Mouse (Mus musculus) right cerebral cortex, postnatal 4 days (tissue): ENCODE measurements around the gene Spns1.

Experiments used
- DNase-seq: peaks from one replicate; pipeline ENCODE4 v3.0.0-alpha.2; 2022

Gene Spns1

GRCm38 (mm10) chr7:126368367-126368766 is 8.9 kb downstream of the Spns1 start:
- DNase-seq = no peak

- no peak for DNase-seq
These were observed 9.6 kb downstream of the Spns1 start for GRCm38 (mm10) chr7:126367636-126368035.

GRCm38 (mm10) chr7:126363038-126363437 is 14.2 kb downstream of the Spns1 start:
- DNase-seq = no peak

GRCm38 (mm10) chr7:126359049-126359448 is 18.2 kb downstream of the Spns1 start:
- no peak for DNase-seq

GRCm38 (mm10) chr7:126358413-126358812 is 18.8 kb downstream of the Spns1 start:
- no peak for DNase-seq

- no peak for DNase-seq
These were observed 19.4 kb downstream of the Spns1 start for GRCm38 (mm10) chr7:126357838-126358237.

- no peak for DNase-seq
These were observed 20.3 kb downstream of the Spns1 start for GRCm38 (mm10) chr7:126356793-126357591.

GRCm38 (mm10) chr7:126355847-126356597 is 21.2 kb downstream of the Spns1 start:
- peak; percentile 28 for DNase-seq

GRCm38 (mm10) chr7:126354738-126355614 is 22.3 kb downstream of the Spns1 start:
- DNase-seq = no peak

GRCm38 (mm10) chr7:126353994-126354365 is 23.3 kb downstream of the Spns1 start:
- no peak for DNase-seq

- no peak for DNase-seq
These were observed 23.8 kb downstream of the Spns1 start for GRCm38 (mm10) chr7:126353251-126353993.

GRCm38 (mm10) chr7:126351419-126351951 is 25.8 kb downstream of the Spns1 start:
- no peak for DNase-seq

- DNase-seq = no peak
These were observed 26.4 kb downstream of the Spns1 start for GRCm38 (mm10) chr7:126350748-126351418.

- DNase-seq = no peak
These were observed 29.0 kb downstream of the Spns1 start for GRCm38 (mm10) chr7:126348293-126348692.

GRCm38 (mm10) chr7:126347098-126347497 is 30.2 kb downstream of the Spns1 start:
- DNase-seq = no peak

- no peak for DNase-seq
These were observed 31.3 kb downstream of the Spns1 start for GRCm38 (mm10) chr7:126345969-126346368.

GRCm38 (mm10) chr7:126345557-126345956 is 31.7 kb downstream of the Spns1 start:
- DNase-seq = no peak

- no peak for DNase-seq
These were observed 36.4 kb downstream of the Spns1 start for GRCm38 (mm10) chr7:126340896-126341295.

- DNase-seq = no peak
These were observed 37.0 kb downstream of the Spns1 start for GRCm38 (mm10) chr7:126340206-126340618.

- no peak for DNase-seq
These were observed 37.7 kb downstream of the Spns1 start for GRCm38 (mm10) chr7:126339521-126339971.

- no peak for DNase-seq
These were observed 38.3 kb downstream of the Spns1 start for GRCm38 (mm10) chr7:126338906-126339305.
